Mouse (Mus musculus) kidney, adult 2 months (tissue): ENCODE results near the gene Aco1.

Experiments used
- CTCF ChIP-seq: fragments of 200-500 bp; conservative IDR thresholded peaks from 2 replicates; pipeline ENCODE4 v1.5.1; 2011; ENCODE audit warnings: low read depth, mild to moderate bottlenecking, control low read depth, low read length, moderate library complexity, mixed read lengths; ENCODE audit not compliant: insufficient read depth, insufficient read length
- POLR2A ChIP-seq: fragments of 200-500 bp; IDR thresholded peaks from one replicate; pipeline ENCODE4 v1.6.1; 2011; ENCODE audit warnings: low read depth, low read length, control low read depth

GRCm38 (mm10) chr4:40244035-40244434, 101.2 kb downstream of the Aco1 start:
- no peak for TF ChIP-seq POLR2A
- no peak for TF ChIP-seq CTCF
